ENCODE assay signal across 23 mouse cellular contexts in genomic region chr14:40708981-40709531, GRCm38 (mm10).
A peak's percentile ranks its signal among the peaks of the same experiment; 100 is the strongest.
DNase-seq lines count a peak whose midpoint lies in the region; ATAC-seq and TF ChIP-seq lines count a peak whose summit lies in the region.
"Had no signal": no experiment of that assay in that cellular context is flagged by ENCODE, and none has a peak within 500 bp of the region (broad histone marks: within the 10 kb centered on the region; RNA-seq: fewer than 3 reads in every experiment).

No protein-coding gene starts in this region.

- no peaks in the 10 kb centered on the region for H3K36me3 ChIP-seq in hindbrain, embryonic 11.5 days (ENCODE audit: control insufficient read depth, insufficient read depth, low read length)
- no peaks in the 10 kb centered on the region for H3K36me3 ChIP-seq in hindbrain, postnatal 0 days (ENCODE audit: insufficient read depth, low read length)
- no peaks in the 10 kb centered on the region for H3K36me3 ChIP-seq in midbrain, postnatal 0 days (ENCODE audit: insufficient read depth, low read length)
- H3K36me3 ChIP-seq in midbrain, embryonic 10.5 days = no peaks in the 10 kb centered on the region
- no peaks in the 10 kb centered on the region for H3K36me3 ChIP-seq in hindbrain, embryonic 14.5 days (replicated peaks; ENCODE audit: control insufficient read depth, insufficient read depth)
- H3K36me3 ChIP-seq in intestine, postnatal 0 days (ENCODE audit: control insufficient read depth, insufficient read depth) = no peaks in the 10 kb centered on the region
- H3K36me3 ChIP-seq: forebrain, embryonic 10.5 days; heart, embryonic 10.5 days; heart, embryonic 13.5 days; intestine, embryonic 15.5 days had no signal

- no peak overlapping the region for H3K4me3 ChIP-seq in hindbrain, embryonic 11.5 days (ENCODE audit: low read depth, low read length)
- H3K4me3 ChIP-seq in hindbrain, postnatal 0 days (ENCODE audit: low read length) = no peak overlapping the region
- no peak overlapping the region for H3K4me3 ChIP-seq in midbrain, postnatal 0 days (ENCODE audit: low read depth, low read length)
- no peak overlapping the region for H3K4me3 ChIP-seq in midbrain, embryonic 10.5 days
- no peak overlapping the region for H3K4me3 ChIP-seq in hindbrain, embryonic 14.5 days (replicated peaks; ENCODE audit: low read length)
- H3K4me3 ChIP-seq in intestine, postnatal 0 days (ENCODE audit: low read depth, low read length) = no peak overlapping the region
- H3K4me3 ChIP-seq: forebrain, embryonic 10.5 days; forebrain, embryonic 13.5 days; heart, adult 2 months; heart, embryonic 10.5 days; heart, embryonic 13.5 days; intestine, embryonic 15.5 days had no signal

- no peak overlapping the region for H3K4me2 ChIP-seq in hindbrain, embryonic 11.5 days (replicated peaks; ENCODE audit: low read depth, low read length)
- no peak overlapping the region for H3K4me2 ChIP-seq in hindbrain, postnatal 0 days (ENCODE audit: low read depth, low read length)
- no peak overlapping the region for H3K4me2 ChIP-seq in midbrain, postnatal 0 days (ENCODE audit: low read depth, low read length, poor library complexity, severe bottlenecking)
- no peak overlapping the region for H3K4me2 ChIP-seq in hindbrain, embryonic 14.5 days (replicated peaks)
- no peak overlapping the region for H3K4me2 ChIP-seq in intestine, postnatal 0 days (replicated peaks; ENCODE audit: low read depth)
- H3K4me2 ChIP-seq: forebrain, embryonic 13.5 days; heart, embryonic 13.5 days; intestine, embryonic 15.5 days had no signal

- no peaks in the 10 kb centered on the region for H3K4me1 ChIP-seq in hindbrain, embryonic 11.5 days (replicated peaks; ENCODE audit: control insufficient read depth, insufficient read depth, low read length)
- no peaks in the 10 kb centered on the region for H3K4me1 ChIP-seq in hindbrain, postnatal 0 days (ENCODE audit: insufficient read depth, low read length)
- H3K4me1 ChIP-seq in midbrain, postnatal 0 days (ENCODE audit: insufficient read depth, low read length) = no peaks in the 10 kb centered on the region
- no peaks in the 10 kb centered on the region for H3K4me1 ChIP-seq in midbrain, embryonic 10.5 days
- 0 out of 2 replicates have a peak, but pooled peaks cover 3% of the 10 kb centered on the region for H3K4me1 ChIP-seq in hindbrain, embryonic 14.5 days (replicated peaks; ENCODE audit: control insufficient read depth, insufficient read depth, low read length)
- no peaks in the 10 kb centered on the region for H3K4me1 ChIP-seq in intestine, postnatal 0 days (replicated peaks; ENCODE audit: control insufficient read depth, insufficient read depth, low read length)
- H3K4me1 ChIP-seq: forebrain, embryonic 10.5 days; forebrain, embryonic 13.5 days; heart, embryonic 10.5 days; heart, embryonic 13.5 days; intestine, embryonic 15.5 days had no signal

- no peaks in the 10 kb centered on the region for H3K9me3 ChIP-seq in hindbrain, embryonic 11.5 days (ENCODE audit: control insufficient read depth, low read length)
- no peaks in the 10 kb centered on the region for H3K9me3 ChIP-seq in hindbrain, postnatal 0 days (ENCODE audit: low read length)
- no peaks in the 10 kb centered on the region for H3K9me3 ChIP-seq in midbrain, postnatal 0 days (ENCODE audit: low read length)
- no peaks in the 10 kb centered on the region for H3K9me3 ChIP-seq in midbrain, embryonic 10.5 days (replicated peaks)
- no peaks in the 10 kb centered on the region for H3K9me3 ChIP-seq in hindbrain, embryonic 14.5 days (ENCODE audit: control insufficient read depth, low read length)
- no peaks in the 10 kb centered on the region for H3K9me3 ChIP-seq in intestine, postnatal 0 days (ENCODE audit: control insufficient read depth)
- H3K9me3 ChIP-seq: forebrain, embryonic 10.5 days; forebrain, embryonic 13.5 days; heart, embryonic 10.5 days; heart, embryonic 13.5 days; intestine, embryonic 15.5 days had no signal

- peak; percentile 75 for ATAC-seq in hindbrain, embryonic 11.5 days (ENCODE audit: low FRiP score)
- ATAC-seq in hindbrain, postnatal 0 days = no peak
- no peak for ATAC-seq in midbrain, postnatal 0 days (ENCODE audit: low FRiP score)
- peak; percentile 70; the same call in 1 of the 2 replicates for ATAC-seq in hindbrain, embryonic 14.5 days (ENCODE audit: low FRiP score)
- no peak for ATAC-seq in intestine, postnatal 0 days
- ATAC-seq: activated CD4-positive, CD25-positive, alpha-beta regulatory T cell, adult 4 months; forebrain, embryonic 13.5 days; forebrain, embryonic 16.5 days; intestine, embryonic 15.5 days had no signal

- peak; percentile 5 for DNase-seq in hindbrain, embryonic 11.5 days (ENCODE audit: low spot score)
- DNase-seq in hindbrain, postnatal 0 days (ENCODE audit: low spot score) = no peak
- DNase-seq in midbrain, postnatal 0 days (ENCODE audit: low spot score) = peak; percentile 18
- DNase-seq in midbrain, embryonic 10.5 days (ENCODE audit: low spot score) = no peak
- DNase-seq in hindbrain, embryonic 14.5 days (ENCODE audit: low spot score) = peak; percentile 24
- no peak for DNase-seq in frontal cortex, postnatal 14 days (ENCODE audit: low spot score in 2 of 2)
- DNase-seq: adrenal gland, adult 8-10 months; adrenal gland, postnatal 25 days; cerebellum, adult 18-20 months; cerebellum, adult 9-10 months; cerebellum, postnatal 14 days; gastrocnemius, postnatal 25 days; heart, adult 2 months; heart, postnatal 14 days; heart, postnatal 4 days had no signal

- H3K9ac ChIP-seq in hindbrain, embryonic 11.5 days (ENCODE audit: low read depth, low read length) = no peak overlapping the region
- H3K9ac ChIP-seq in hindbrain, postnatal 0 days (replicated peaks; ENCODE audit: low read length) = no peak overlapping the region
- H3K9ac ChIP-seq in midbrain, postnatal 0 days (replicated peaks; ENCODE audit: low read length, poor library complexity, severe bottlenecking) = no peak overlapping the region
- H3K9ac ChIP-seq in hindbrain, embryonic 14.5 days = no peak overlapping the region
- no peak overlapping the region for H3K9ac ChIP-seq in intestine, postnatal 0 days (ENCODE audit: low read depth, low read length)
- H3K9ac ChIP-seq: forebrain, embryonic 13.5 days; heart, embryonic 13.5 days; intestine, embryonic 15.5 days had no signal

- 58% methylated on average over 4 of the region's 4 CpGs for WGBS in hindbrain, embryonic 11.5 days
- WGBS in hindbrain, postnatal 0 days = 59% methylated on average over 4 of the region's 4 CpGs
- WGBS in midbrain, postnatal 0 days = 58% methylated on average over 4 of the region's 4 CpGs
- WGBS in midbrain, embryonic 10.5 days = 83% methylated on average over 4 of the region's 4 CpGs
- WGBS in hindbrain, embryonic 14.5 days = 51% methylated on average over 4 of the region's 4 CpGs
- WGBS in intestine, postnatal 0 days = 77% methylated on average over 4 of the region's 4 CpGs

- no peaks in the 10 kb centered on the region for H3K27me3 ChIP-seq in hindbrain, embryonic 11.5 days (ENCODE audit: control insufficient read depth, insufficient read depth, low read length)
- H3K27me3 ChIP-seq in hindbrain, postnatal 0 days (ENCODE audit: insufficient read depth, low read length) = no peaks in the 10 kb centered on the region
- H3K27me3 ChIP-seq in midbrain, postnatal 0 days (ENCODE audit: insufficient read depth, low read length) = no peaks in the 10 kb centered on the region
- no peaks in the 10 kb centered on the region for H3K27me3 ChIP-seq in midbrain, embryonic 10.5 days (ENCODE audit: low read depth, poor library complexity, severe bottlenecking)
- no peaks in the 10 kb centered on the region for H3K27me3 ChIP-seq in hindbrain, embryonic 14.5 days (ENCODE audit: control insufficient read depth, insufficient read depth, low read length)
- H3K27me3 ChIP-seq in intestine, postnatal 0 days (replicated peaks; ENCODE audit: control insufficient read depth, insufficient read depth, low read length) = no peaks in the 10 kb centered on the region
- H3K27me3 ChIP-seq: forebrain, embryonic 13.5 days; heart, embryonic 13.5 days; intestine, embryonic 15.5 days had no signal

- no peak overlapping the region for H3K27ac ChIP-seq in hindbrain, embryonic 11.5 days (ENCODE audit: low read depth, low read length)
- H3K27ac ChIP-seq in hindbrain, postnatal 0 days = no peak overlapping the region
- H3K27ac ChIP-seq in midbrain, postnatal 0 days (ENCODE audit: low read depth, low read length) = no peak overlapping the region
- H3K27ac ChIP-seq in midbrain, embryonic 10.5 days (replicated peaks) = no peak overlapping the region
- no peak overlapping the region for H3K27ac ChIP-seq in hindbrain, embryonic 14.5 days
- no peak overlapping the region for H3K27ac ChIP-seq in intestine, postnatal 0 days (ENCODE audit: low read depth, low read length)
- H3K27ac ChIP-seq: forebrain, embryonic 10.5 days; forebrain, embryonic 13.5 days; heart, adult 2 months; heart, embryonic 10.5 days; heart, embryonic 13.5 days; intestine, embryonic 15.5 days had no signal

- TF ChIP-seq CTCF in hindbrain, postnatal 0 days (IDR thresholded peaks at IDR 0.05; ENCODE audit: low read depth) = no peak
- no peak for TF ChIP-seq CTCF in midbrain, postnatal 0 days (IDR thresholded peaks at IDR 0.05)
- TF ChIP-seq CTCF in intestine, postnatal 0 days (IDR thresholded peaks at IDR 0.05; ENCODE audit: low read depth) = no peak

Comparison
In these comparisons a context has a peak if more than half of its experiments do, and no peak if none do; other contexts are left out.
1. ATAC-seq: peak in hindbrain, embryonic 11.5 days (single experiment) and hindbrain, embryonic 14.5 days (single experiment); none in hindbrain, postnatal 0 days (single experiment), midbrain, postnatal 0 days (single experiment) and intestine, postnatal 0 days (single experiment).
2. DNase-seq: peak in hindbrain, embryonic 11.5 days (single experiment), midbrain, postnatal 0 days (single experiment) and hindbrain, embryonic 14.5 days (single experiment); none in hindbrain, postnatal 0 days (single experiment), midbrain, embryonic 10.5 days (single experiment) and frontal cortex, postnatal 14 days (0 of 2).